Mouse (Mus musculus): ENCODE results near the gene Npb. TPM values are rescaled to one million over a fixed set of nuclear protein-coding genes. Genes with fewer than 3 reads are reported as not detected.

Gene Npb
- polyA plus RNA-seq, 1 experiment from 2014 or later = 17.5 TPM

- Histone ChIP-seq H3K9ac (ENCODE audit: low read length) (peak overlapping the region; percentile 66), H3K4me2 (ENCODE audit: low read length) (peak overlapping the region; percentile 76), H3K9me3 (ENCODE audit: control insufficient read depth, low read length) (no peaks in the 10 kb centered on the region), H3K4me1 (ENCODE audit: control insufficient read depth in 2 of 2, insufficient read depth in 2 of 2, low read length in 2 of 2) (peaks cover 26 to 36% of the 10 kb centered on the region in 2 experiments), H3K27ac (replicated peaks in 1 of 2; ENCODE audit: control insufficient read depth in 1 of 2, insufficient read depth in 1 of 2, low read depth in 2 of 2, low read length in 2 of 2) (peak overlapping the region; percentile 9 to 63; a peak in 3 of 4 replicates), H3K27me3 (ENCODE audit: control insufficient read depth, insufficient read depth, low read length) (no peaks in the 10 kb centered on the region), H3K4me3 (ENCODE audit: control insufficient read depth in 1 of 2, insufficient read depth in 1 of 2, low read depth in 1 of 2, low read length in 2 of 2) (0 out of 4 replicates have a peak overlapping the region, but pooled peaks of 1 of the 2 experiments have one; percentile 2), H3K36me3 (ENCODE audit: control insufficient read depth, insufficient read depth, low read length) (peaks cover 21% of the 10 kb centered on the region)
- no peak for ATAC-seq (ENCODE audit: insufficient number of reproducible peaks, insufficient read depth, low FRiP score, low read depth)
- 41% methylated on average over 5 of the region's 5 CpGs for WGBS
These were observed 22.2 kb downstream of the Npb start for GRCm38 (mm10) chr11:120630401-120630871.

DNA sequence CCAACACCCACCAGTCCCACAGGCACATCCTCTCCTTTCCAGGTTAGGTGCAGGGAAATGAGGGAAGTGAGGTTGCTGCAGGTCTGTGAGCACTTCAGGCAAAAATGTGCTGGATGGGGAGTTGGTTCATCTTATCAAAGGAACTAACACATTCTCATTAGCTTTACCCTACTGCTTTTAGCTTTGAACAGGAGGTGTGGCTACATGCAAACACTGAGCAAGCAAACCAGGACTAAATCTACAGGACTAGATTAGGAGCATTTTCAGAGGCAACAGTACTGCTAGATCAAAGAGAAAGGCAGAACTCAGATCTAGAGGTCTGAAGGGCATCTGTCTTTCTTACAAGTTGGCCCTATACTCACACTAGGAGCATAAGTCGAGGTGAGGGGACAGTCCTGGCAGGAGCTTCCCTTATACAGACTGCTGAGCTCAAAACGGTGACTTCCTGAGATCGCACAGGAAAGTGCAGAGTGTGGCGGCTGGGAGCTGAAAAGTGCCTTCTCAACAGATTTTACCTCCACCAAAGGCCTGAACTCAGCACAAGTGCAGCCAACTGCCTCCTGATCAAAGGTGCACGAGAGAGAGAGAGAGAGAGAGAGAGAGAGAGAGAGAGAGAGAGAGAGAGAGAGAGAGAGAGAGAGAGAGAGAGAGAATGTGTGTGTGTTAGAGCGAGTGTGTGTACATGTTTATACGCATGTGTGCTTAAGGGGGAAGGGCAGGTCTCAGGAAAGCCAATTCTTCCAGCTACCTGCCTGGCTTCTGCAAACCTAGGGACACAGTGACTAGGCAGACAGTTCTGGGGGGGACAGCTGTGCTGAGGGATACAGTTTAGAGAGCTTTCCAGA, 22.8 kb downstream of the Npb start:
- 31% methylated on average over 7 of the region's 7 CpGs for WGBS
- Histone ChIP-seq H3K36me3 (ENCODE audit: control insufficient read depth, insufficient read depth, low read length) (peaks cover 21% of the 10 kb centered on the region), H3K9ac (ENCODE audit: low read length) (peak overlapping the region; percentile 94), H3K27ac (replicated peaks in 1 of 2; ENCODE audit: control insufficient read depth in 1 of 2, insufficient read depth in 1 of 2, low read depth in 2 of 2, low read length in 2 of 2) (peak overlapping the region in 1 of 2 experiments; percentile 86; a peak in 3 of 4 replicates), H3K4me2 (ENCODE audit: low read length) (peak overlapping the region; percentile 76), H3K9me3 (ENCODE audit: control insufficient read depth, low read length) (no peaks in the 10 kb centered on the region), H3K27me3 (ENCODE audit: control insufficient read depth, insufficient read depth, low read length) (no peaks in the 10 kb centered on the region), H3K4me1 (ENCODE audit: control insufficient read depth in 2 of 2, insufficient read depth in 2 of 2, low read length in 2 of 2) (peaks cover 25 to 31% of the 10 kb centered on the region in 2 experiments), H3K4me3 (ENCODE audit: control insufficient read depth in 1 of 2, insufficient read depth in 1 of 2, low read depth in 1 of 2, low read length in 2 of 2) (peak overlapping the region in 1 of 2 experiments; percentile 87; a peak in 1 of 4 replicates)
- ATAC-seq (ENCODE audit: insufficient number of reproducible peaks, insufficient read depth, low FRiP score, low read depth) = no peak

DNA sequence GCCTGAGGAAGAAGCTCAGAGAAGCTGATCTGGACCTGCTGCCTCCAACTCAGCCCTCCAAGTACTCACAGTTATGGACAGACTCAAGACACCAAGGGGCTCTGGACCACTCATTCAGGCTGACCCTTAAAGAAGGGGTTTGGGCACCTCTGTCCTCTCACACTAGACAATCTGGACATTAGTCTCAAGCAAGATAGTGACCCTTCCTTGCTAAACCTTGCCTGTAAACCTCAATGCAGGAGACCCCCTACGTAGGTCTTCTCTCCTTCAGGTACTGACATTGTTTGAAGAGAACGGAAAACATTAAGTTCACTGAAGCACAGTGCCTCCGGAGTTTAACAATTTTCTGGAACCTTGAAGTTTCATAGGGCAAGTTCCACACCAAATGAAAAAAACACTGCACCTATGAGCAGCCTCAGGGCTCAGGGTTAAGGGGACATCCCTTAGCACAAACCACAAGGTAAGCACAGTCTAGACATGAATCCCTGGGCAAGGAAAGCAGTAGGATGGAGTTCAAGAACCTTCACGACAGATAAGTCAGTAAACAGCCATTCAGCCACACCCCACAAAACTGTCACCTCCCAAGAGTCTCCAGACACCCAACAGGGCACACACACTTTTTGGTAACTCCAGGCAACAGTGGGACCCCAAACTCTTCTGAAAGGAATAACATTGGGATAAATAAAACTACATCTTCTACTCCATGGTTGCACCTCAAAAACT, 23.6 kb downstream of the Npb start:
- 69% methylated on average over 4 of the region's 4 CpGs for WGBS
- no peak for ATAC-seq (ENCODE audit: insufficient number of reproducible peaks, insufficient read depth, low FRiP score, low read depth)
- H3K27ac ChIP-seq (replicated peaks in 1 of 2; ENCODE audit: control insufficient read depth in 1 of 2, insufficient read depth in 1 of 2, low read depth in 2 of 2, low read length in 2 of 2) = peak overlapping the region; percentile 17 to 86; a peak in 3 of 4 replicates
- no peaks in the 10 kb centered on the region for H3K27me3 ChIP-seq (ENCODE audit: control insufficient read depth, insufficient read depth, low read length)
- no peaks in the 10 kb centered on the region for H3K9me3 ChIP-seq (ENCODE audit: control insufficient read depth, low read length)
- H3K4me3 ChIP-seq (ENCODE audit: control insufficient read depth in 1 of 2, insufficient read depth in 1 of 2, low read depth in 1 of 2, low read length in 2 of 2) = peak overlapping the region; percentile 87 to 92
- H3K4me1 ChIP-seq (ENCODE audit: control insufficient read depth in 2 of 2, insufficient read depth in 2 of 2, low read length in 2 of 2) = peaks cover 25 to 31% of the 10 kb centered on the region in 2 experiments
- peaks cover 21% of the 10 kb centered on the region for H3K36me3 ChIP-seq (ENCODE audit: control insufficient read depth, insufficient read depth, low read length)
- H3K9ac ChIP-seq (ENCODE audit: low read length) = peak overlapping the region; percentile 94
- H3K4me2 ChIP-seq (ENCODE audit: low read length) = peak overlapping the region; percentile 76

- H3K27me3 ChIP-seq (ENCODE audit: control insufficient read depth, insufficient read depth, low read length) = no peaks in the 10 kb centered on the region
- no peaks in the 10 kb centered on the region for H3K9me3 ChIP-seq (ENCODE audit: control insufficient read depth, low read length)
- peak overlapping the region; percentile 94 for H3K9ac ChIP-seq (ENCODE audit: low read length)
- peak; percentile 71 for ATAC-seq (ENCODE audit: insufficient number of reproducible peaks, insufficient read depth, low FRiP score, low read depth)
- peaks cover 11% of the 10 kb centered on the region for H3K36me3 ChIP-seq (ENCODE audit: control insufficient read depth, insufficient read depth, low read length)
- under 1% methylated on average over 76 of the region's 116 CpGs for WGBS
- peak overlapping the region; percentile 87 to 92 for H3K4me3 ChIP-seq (ENCODE audit: control insufficient read depth in 1 of 2, insufficient read depth in 1 of 2, low read depth in 1 of 2, low read length in 2 of 2)
- H3K4me1 ChIP-seq (ENCODE audit: control insufficient read depth in 2 of 2, insufficient read depth in 2 of 2, low read length in 2 of 2) = peaks cover 25 to 31% of the 10 kb centered on the region in 2 experiments
- peak overlapping the region; percentile 76 for H3K4me2 ChIP-seq (ENCODE audit: low read length)
- H3K27ac ChIP-seq (replicated peaks in 1 of 2; ENCODE audit: control insufficient read depth in 1 of 2, insufficient read depth in 1 of 2, low read depth in 2 of 2, low read length in 2 of 2) = peak overlapping the region; percentile 75 to 86
These were observed 24.6 kb downstream of the Npb start for GRCm38 (mm10) chr11:120632559-120633519.

DNA sequence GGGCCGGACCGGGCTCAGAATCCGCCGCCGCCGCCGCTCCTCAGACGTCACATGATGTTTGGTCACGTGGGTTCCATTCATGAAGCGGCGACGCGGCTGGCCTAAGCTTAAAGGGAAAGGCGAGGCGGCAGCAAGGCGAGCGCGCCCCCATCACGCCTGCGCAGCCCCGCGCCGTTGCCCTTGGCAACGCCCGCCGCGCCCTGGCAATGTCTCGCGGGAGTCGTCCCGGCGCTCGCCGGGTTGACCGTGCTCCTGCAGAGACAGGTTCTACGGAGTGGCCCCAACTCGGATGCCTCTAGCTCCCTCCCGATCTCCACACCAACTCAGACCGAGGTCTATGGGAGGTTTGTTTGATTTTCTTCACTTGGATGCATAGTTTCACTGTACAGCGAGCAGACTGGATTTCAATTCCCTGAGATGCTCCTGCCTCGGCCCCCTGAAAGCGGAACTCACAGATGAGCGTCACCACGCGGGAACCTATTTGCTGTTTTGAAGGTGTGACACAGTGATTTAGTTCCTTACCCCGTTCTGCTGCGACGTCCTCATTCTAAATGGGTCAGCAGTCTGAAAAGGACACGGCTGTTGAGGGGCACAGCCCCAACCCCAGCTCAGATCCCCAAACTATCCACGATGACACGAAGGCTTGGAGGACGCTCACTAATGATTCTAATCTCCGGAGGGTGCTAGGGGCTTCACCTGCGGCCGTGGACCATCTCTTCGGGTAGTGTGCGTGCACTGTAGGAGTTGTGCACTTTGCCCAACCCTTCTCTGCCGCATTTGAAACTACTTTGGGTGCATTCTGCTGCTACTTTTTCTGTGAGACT, 25.5 kb downstream of the Npb start, which contains the start of gene Mafg:
Gene Mafg (minus strand): TSS at position 81 of the 824 bp plus-strand sequence.
- peak within 1 kb of the TSS; percentile 76 for H3K4me2 ChIP-seq (ENCODE audit: low read length)

DNA sequence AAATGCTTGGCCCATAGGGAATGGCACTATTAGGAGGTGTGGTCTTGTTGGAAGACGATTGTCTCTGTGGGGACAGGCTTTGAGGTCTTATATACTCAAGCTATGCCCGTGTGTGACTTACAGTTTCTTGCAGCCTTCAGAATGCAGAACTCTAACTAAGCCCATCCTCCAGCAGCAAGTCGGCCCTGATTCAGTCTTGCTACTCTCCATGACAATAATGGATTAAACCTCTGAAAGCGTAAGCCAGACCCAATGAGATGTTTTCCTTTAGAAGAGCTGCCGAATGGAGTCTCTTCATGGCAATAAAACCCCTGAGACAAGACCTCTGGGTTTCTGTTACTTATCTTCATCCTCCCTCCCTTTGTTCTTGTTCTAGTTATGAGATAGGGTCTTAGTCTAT, 26.5 kb downstream of the Npb start:
- Histone ChIP-seq H3K9me3 (ENCODE audit: control insufficient read depth, low read length) (no peaks in the 10 kb centered on the region), H3K36me3 (ENCODE audit: control insufficient read depth, insufficient read depth, low read length) (no peaks in the 10 kb centered on the region), H3K27ac (replicated peaks in 1 of 2; ENCODE audit: control insufficient read depth in 1 of 2, insufficient read depth in 1 of 2, low read depth in 2 of 2, low read length in 2 of 2) (no peak overlapping the region), H3K4me2 (ENCODE audit: low read length) (no peak overlapping the region), H3K4me3 (ENCODE audit: control insufficient read depth in 1 of 2, insufficient read depth in 1 of 2, low read depth in 1 of 2, low read length in 2 of 2) (no peak overlapping the region), H3K27me3 (ENCODE audit: control insufficient read depth, insufficient read depth, low read length) (no peaks in the 10 kb centered on the region), H3K4me1 (ENCODE audit: control insufficient read depth in 2 of 2, insufficient read depth in 2 of 2, low read length in 2 of 2) (peaks cover 20 to 26% of the 10 kb centered on the region in 2 experiments), H3K9ac (ENCODE audit: low read length) (no peak overlapping the region)
- no peak for ATAC-seq (ENCODE audit: insufficient number of reproducible peaks, insufficient read depth, low FRiP score, low read depth)
- 82% methylated on average over 5 of the region's 5 CpGs for WGBS

More for the DNA sequence above, 25.5 kb downstream of the Npb start, which contains the start of gene Mafg:
- Histone ChIP-seq H3K4me3 (ENCODE audit: control insufficient read depth in 1 of 2, insufficient read depth in 1 of 2, low read depth in 1 of 2, low read length in 2 of 2) (peak within 1 kb of the TSS; percentile 87 to 92), H3K27me3 (ENCODE audit: control insufficient read depth, insufficient read depth, low read length) (no peaks in the 10 kb centered on the region), H3K4me1 (ENCODE audit: control insufficient read depth in 2 of 2, insufficient read depth in 2 of 2, low read length in 2 of 2) (peaks cover 25 to 31% of the 10 kb centered on the region in 2 experiments), H3K9me3 (ENCODE audit: control insufficient read depth, low read length) (no peaks in the 10 kb centered on the region), H3K36me3 (ENCODE audit: control insufficient read depth, insufficient read depth, low read length) (peaks cover 8% of the 10 kb centered on the region), H3K9ac (ENCODE audit: low read length) (peak within 1 kb of the TSS; percentile 94), H3K27ac (replicated peaks in 1 of 2; ENCODE audit: control insufficient read depth in 1 of 2, insufficient read depth in 1 of 2, low read depth in 2 of 2, low read length in 2 of 2) (peak within 1 kb of the TSS; percentile 75 to 86)
- WGBS = 9% methylated on average over 58 of the region's 58 CpGs
- peak; percentile 83 for ATAC-seq (ENCODE audit: insufficient number of reproducible peaks, insufficient read depth, low FRiP score, low read depth)
